Mouse (Mus musculus) embryonic facial prominence, embryonic 10.5 days (tissue): ENCODE measurements around the gene Dusp28. TPM values are rescaled to one million over a fixed set of nuclear protein-coding genes. Genes with fewer than 3 reads are reported as not detected.

Source experiments
- DNase-seq: peaks from one replicate; pipeline ENCODE4 v3.0.0-alpha.2; 2017; ENCODE audit warnings: low spot score
- H3K27ac ChIP-seq: fragments of 300-500 bp; sonication (generic); replicated peaks from 2 replicates; pipeline ENCODE4 v1.5.1; 2016; ENCODE audit warnings: mild to moderate bottlenecking
- H3K27me3 ChIP-seq: fragments of 300-500 bp; sonication (generic); replicated peaks from 2 replicates; pipeline ENCODE4 v1.6.1; 2016; ENCODE audit warnings: low read depth, mild to moderate bottlenecking; ENCODE audit not compliant: poor library complexity, severe bottlenecking
- H3K36me3 ChIP-seq: fragments of 300-500 bp; sonication (generic); replicated peaks from 2 replicates; pipeline ENCODE4 v1.6.1; 2016; ENCODE audit warnings: mild to moderate bottlenecking, moderate library complexity
- H3K4me1 ChIP-seq: fragments of 300-500 bp; sonication (generic); 2 replicates; pipeline ENCODE4 v1.6.1; 2016
- H3K4me3 ChIP-seq: fragments of 300-500 bp; sonication (generic); 2 replicates; pipeline ENCODE4 v1.5.1; 2016; ENCODE audit warnings: mild to moderate bottlenecking, moderate library complexity
- H3K9me3 ChIP-seq: fragments of 300-500 bp; sonication (generic); 2 replicates; pipeline ENCODE4 v1.6.1; 2016; ENCODE audit warnings: mild to moderate bottlenecking
- WGBS: fragments of 180-500 bp; shearing (Covaris S2); methylation state at CpG from one replicate; pipeline ENCODE4 v1.1.7; 2016; 5-methylcytosine and 5-hydroxymethylcytosine counted together
- polyA plus RNA-seq: library from polyadenylated mRNA; unstranded; fragments of >200 nt; fragmentation: Nextera tagmentation; extraction: Ambion mirVana; gene quantifications from 2 replicates; pipeline ENCODE4 v1.2.1, GENCODE M21; 2016

Gene Dusp28
- polyA plus RNA-seq, 1 experiment from 2014 or later = 11.9 TPM

DNA sequence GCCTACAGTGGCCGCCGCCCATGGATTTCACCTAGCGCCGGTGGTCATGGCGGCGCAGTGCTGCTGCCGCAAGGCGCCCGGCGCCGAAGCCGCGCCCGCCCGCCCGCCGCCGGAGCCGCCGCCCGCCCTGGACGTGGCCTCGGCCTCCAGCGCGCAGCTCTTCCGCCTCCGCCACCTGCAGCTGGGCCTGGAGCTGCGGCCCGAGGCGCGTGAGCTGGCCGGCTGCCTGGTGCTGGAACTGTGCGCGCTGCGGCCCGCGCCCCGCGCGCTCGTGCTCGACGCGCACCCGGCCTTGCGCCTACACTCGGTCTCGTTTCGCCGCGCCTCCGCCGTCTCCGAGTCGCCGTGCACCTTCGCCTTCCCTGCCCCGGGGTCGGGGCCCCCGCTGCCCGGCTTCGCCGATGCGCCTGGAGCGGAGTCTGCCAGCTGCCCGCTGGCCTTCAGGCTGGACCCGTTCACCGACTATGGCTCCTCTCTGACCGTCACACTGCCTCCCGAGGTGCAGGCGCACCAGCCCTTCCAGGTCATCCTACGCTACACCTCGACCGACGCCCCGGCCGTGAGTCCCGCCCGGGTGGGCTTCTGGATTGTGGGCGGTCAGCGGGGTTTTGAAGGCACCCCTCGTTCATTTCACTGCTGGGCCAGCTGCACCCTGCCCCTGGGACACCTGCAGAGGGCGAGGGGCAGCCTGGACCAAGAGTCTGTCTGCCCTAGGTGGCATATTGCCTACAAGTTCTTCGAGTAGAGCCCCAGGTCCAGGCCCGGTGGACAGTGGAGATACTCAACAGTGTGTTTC is 4.3 kb downstream of the Dusp28 start:
- H3K4me3 ChIP-seq = peak overlapping the region; percentile 74
- H3K36me3 ChIP-seq = peaks cover 28% of the 10 kb centered on the region
- DNase-seq = peak; percentile 69
- no peaks in the 10 kb centered on the region for H3K9me3 ChIP-seq
- H3K4me1 ChIP-seq = peaks cover 50% of the 10 kb centered on the region
- under 1% methylated on average over 85 of the region's 85 CpGs for WGBS
- H3K27ac ChIP-seq = peak overlapping the region; percentile 90
- peaks cover 23% of the 10 kb centered on the region for H3K27me3 ChIP-seq

DNA sequence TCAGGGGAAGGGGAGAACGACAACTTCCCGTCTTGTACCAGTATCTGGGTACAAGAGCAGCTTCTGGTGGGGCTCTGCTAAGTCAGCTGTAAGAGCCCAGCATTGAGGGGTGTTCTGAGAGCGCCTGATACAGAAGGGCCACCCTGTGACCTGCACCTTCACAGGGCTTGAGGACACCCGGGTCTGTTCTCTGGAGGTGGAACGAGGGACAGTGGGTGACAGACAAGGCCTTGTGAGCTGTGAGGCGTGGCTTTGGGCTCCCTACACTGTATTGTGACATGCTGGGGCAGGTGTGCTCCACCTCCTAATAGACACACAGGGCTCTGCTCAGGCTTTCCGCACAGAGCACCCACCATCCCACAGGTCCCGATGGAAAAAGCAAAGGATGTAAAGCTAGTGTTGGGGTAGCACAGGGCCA is 4.9 kb downstream of the Dusp28 start:
- WGBS = 50% methylated on average over 8 of the region's 8 CpGs
- Histone ChIP-seq H3K4me3 (peak overlapping the region; percentile 74), H3K36me3 (peaks cover 34% of the 10 kb centered on the region), H3K4me1 (peaks cover 44% of the 10 kb centered on the region), H3K27ac (peak overlapping the region; percentile 90; the same call in 1 of the 2 replicates), H3K27me3 (peaks cover 23% of the 10 kb centered on the region), H3K9me3 (no peaks in the 10 kb centered on the region)
- no peak for DNase-seq

DNA sequence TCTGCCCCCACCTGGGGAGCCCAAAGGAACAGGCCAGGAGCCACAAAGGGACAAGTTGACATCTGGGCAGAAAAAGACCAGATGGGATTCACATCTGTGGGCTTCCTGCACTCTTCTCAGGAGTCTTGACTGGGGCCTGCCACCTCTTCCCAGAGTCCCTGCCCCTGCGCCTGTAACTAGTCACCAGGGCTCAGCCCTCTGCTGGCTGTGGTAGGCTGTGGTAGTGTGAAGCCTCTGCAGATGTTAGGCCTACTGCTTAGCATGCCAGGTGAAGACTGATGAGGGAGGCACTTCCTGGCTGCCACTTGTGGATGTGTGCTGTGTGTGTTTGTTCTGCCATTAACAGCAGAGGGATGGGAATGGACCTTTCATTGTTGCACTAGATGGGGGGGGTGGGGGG is 5.5 kb downstream of the Dusp28 start:
- Histone ChIP-seq H3K4me3 (peak overlapping the region; percentile 74), H3K27ac (0 out of 2 replicates have a peak overlapping the region, but pooled peaks have one; percentile 25), H3K9me3 (no peaks in the 10 kb centered on the region), H3K4me1 (peaks cover 42% of the 10 kb centered on the region), H3K36me3 (peaks cover 40% of the 10 kb centered on the region), H3K27me3 (peaks cover 23% of the 10 kb centered on the region)
- peak; percentile 26 for DNase-seq
- 57% methylated on average over 1 of the region's 1 CpGs for WGBS

DNA sequence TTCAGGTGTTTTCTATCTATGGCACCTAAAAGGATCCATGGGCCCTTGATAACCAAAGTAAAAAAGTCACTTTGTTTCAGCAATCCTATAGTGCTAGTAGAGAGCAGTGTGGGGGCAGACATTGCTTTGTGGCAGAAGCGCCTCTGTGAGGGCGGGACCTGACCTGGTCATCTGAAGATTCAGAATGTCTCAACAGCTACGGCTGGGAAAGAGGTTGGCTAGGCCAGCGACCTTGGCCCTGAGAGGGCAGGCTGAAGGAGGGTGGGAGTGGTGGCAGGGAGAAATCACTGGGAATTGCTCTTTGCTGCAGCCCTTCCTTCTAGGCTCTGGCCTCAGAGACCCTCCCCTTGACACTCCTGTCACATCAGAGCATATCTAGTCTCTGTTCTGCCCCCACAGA is 7.5 kb downstream of the Dusp28 start:
- WGBS = 72% methylated on average over 4 of the region's 4 CpGs
- Histone ChIP-seq H3K36me3 (peaks cover 59% of the 10 kb centered on the region), H3K9me3 (no peaks in the 10 kb centered on the region), H3K4me3 (no peak overlapping the region), H3K27me3 (peaks cover 8% of the 10 kb centered on the region), H3K4me1 (peaks cover 33% of the 10 kb centered on the region), H3K27ac (no peak overlapping the region)
- no peak for DNase-seq

DNA sequence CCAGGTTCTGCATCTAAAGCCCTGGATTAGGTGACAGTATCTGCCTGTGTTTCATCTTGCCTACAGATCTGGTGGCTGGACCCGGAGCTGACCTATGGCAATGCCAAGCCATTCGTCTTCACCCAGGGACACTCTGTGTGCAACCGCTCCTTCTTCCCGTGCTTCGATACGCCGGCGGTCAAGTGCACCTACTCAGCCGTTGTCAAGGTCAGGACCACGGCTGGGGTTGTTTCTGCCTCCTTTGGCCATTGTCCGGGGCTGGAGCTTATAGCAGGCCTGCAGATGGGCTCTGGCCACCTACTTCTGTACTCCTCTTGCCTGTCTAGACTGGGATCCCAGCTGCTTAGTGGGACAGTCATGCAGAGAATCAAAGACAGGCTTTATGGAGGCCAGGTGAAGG is 8.2 kb downstream of the Dusp28 start:
- WGBS = 93% methylated on average over 11 of the region's 11 CpGs
- no peak for DNase-seq
- 0 out of 2 replicates have a peak, but pooled peaks cover under 1% of the 10 kb centered on the region for H3K27me3 ChIP-seq
- no peak overlapping the region for H3K27ac ChIP-seq
- H3K4me1 ChIP-seq = peaks cover 28% of the 10 kb centered on the region
- H3K9me3 ChIP-seq = no peaks in the 10 kb centered on the region
- peaks cover 67% of the 10 kb centered on the region for H3K36me3 ChIP-seq
- no peak overlapping the region for H3K4me3 ChIP-seq

GRCm38 (mm10) chr1:92916725-92917124 is 9.9 kb downstream of the Dusp28 start:
- peaks cover 76% of the 10 kb centered on the region for H3K36me3 ChIP-seq
- no peak overlapping the region for H3K4me3 ChIP-seq
- WGBS = 94% methylated on average over 9 of the region's 9 CpGs
- no peaks in the 10 kb centered on the region for H3K27me3 ChIP-seq
- no peaks in the 10 kb centered on the region for H3K9me3 ChIP-seq
- DNase-seq = no peak
- no peak overlapping the region for H3K27ac ChIP-seq
- H3K4me1 ChIP-seq = peaks cover 14% of the 10 kb centered on the region

GRCm38 (mm10) chr1:92919151-92919550 is 12.4 kb downstream of the Dusp28 start:
- H3K9me3 ChIP-seq = no peaks in the 10 kb centered on the region
- no peak overlapping the region for H3K4me3 ChIP-seq
- no peak for DNase-seq
- H3K4me1 ChIP-seq = no peaks in the 10 kb centered on the region
- peaks cover 67% of the 10 kb centered on the region for H3K36me3 ChIP-seq
- 96% methylated on average over 11 of the region's 11 CpGs for WGBS
- no peaks in the 10 kb centered on the region for H3K27me3 ChIP-seq
- H3K27ac ChIP-seq = no peak overlapping the region

DNA sequence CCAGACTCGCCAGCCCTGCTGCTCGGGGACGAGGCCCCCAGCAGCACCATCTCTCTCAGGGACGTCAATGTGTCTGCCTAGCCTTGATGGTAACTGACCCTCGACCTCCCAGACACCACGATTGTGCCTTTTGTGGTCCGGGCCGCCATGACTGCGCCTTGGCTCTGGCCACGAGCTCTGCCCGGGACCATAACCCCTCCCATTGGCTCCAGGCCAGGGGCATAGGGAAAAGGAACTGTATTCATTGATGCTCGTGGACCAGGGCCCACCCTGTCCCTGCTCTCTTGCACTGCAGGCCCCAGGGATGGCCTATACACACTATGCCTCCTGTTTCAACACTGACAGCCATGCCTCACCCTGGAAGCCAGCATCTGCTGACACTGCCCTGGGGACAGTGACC is 13.0 kb downstream of the Dusp28 start:
- Histone ChIP-seq H3K27me3 (no peaks in the 10 kb centered on the region), H3K27ac (no peak overlapping the region), H3K9me3 (no peaks in the 10 kb centered on the region), H3K4me1 (no peaks in the 10 kb centered on the region), H3K4me3 (no peak overlapping the region), H3K36me3 (peaks cover 61% of the 10 kb centered on the region)
- WGBS = 90% methylated on average over 12 of the region's 12 CpGs
- no peak for DNase-seq

- Histone ChIP-seq H3K36me3 (peaks cover 53% of the 10 kb centered on the region), H3K9me3 (no peaks in the 10 kb centered on the region), H3K4me1 (no peaks in the 10 kb centered on the region), H3K27me3 (no peaks in the 10 kb centered on the region), H3K27ac (no peak overlapping the region), H3K4me3 (no peak overlapping the region)
- WGBS = 83% methylated on average over 7 of the region's 7 CpGs
- no peak for DNase-seq
These were observed 13.9 kb downstream of the Dusp28 start for GRCm38 (mm10) chr1:92920474-92921200.

DNA sequence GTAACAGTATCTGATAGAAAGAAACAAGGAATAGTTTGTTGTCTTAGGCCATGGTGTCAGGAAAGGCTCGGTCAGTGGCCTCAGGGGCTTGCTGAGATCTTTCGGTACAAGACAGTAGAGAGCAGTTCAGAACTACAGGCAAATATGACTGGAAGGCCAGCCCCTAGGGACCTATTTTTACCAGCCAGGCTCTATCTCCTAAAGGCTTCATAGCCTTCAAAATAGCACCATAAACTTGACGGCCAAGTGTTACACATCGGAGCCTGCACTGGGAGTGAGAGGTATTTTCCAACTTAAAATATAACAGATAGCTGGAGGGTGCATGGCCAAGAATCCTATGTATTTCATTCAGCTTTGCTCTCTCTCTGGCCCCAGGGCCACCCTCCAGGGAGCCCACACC is 14.7 kb downstream of the Dusp28 start:
- no peak for DNase-seq
- 90% methylated on average over 4 of the region's 4 CpGs for WGBS
- Histone ChIP-seq H3K27ac (no peak overlapping the region), H3K9me3 (no peaks in the 10 kb centered on the region), H3K4me3 (no peak overlapping the region), H3K4me1 (no peaks in the 10 kb centered on the region), H3K36me3 (peaks cover 44% of the 10 kb centered on the region), H3K27me3 (no peaks in the 10 kb centered on the region)

DNA sequence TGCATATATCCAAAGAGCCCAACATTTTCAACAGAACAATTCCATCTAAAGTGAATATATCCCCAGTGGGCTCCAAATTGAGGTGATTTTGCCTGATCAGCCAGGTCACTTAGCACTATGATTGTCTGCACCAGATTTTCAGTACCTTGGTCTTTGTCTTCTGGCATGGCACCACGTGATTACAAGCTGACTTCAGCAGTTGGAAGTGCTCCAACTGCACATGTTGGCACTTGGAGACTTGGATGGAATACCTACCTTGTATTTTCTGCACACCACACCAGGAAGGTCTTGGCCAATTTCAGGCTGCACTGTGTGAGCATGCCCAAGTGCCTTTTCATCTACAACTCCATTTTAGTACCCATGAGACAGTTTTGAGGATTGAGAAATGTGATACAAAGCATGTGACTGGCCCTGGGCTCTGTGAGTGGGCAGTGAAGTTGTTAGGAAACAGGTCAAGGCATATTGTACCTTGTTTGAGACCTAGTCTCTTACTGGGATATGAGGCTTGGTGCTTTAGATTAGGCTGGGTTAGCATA is 23.5 kb downstream of the Dusp28 start:
- Histone ChIP-seq H3K27ac (no peak overlapping the region), H3K36me3 (no peaks in the 10 kb centered on the region), H3K4me1 (peaks cover 10% of the 10 kb centered on the region), H3K9me3 (peaks cover 5% of the 10 kb centered on the region; the same call in 1 of the 2 replicates), H3K4me3 (no peak overlapping the region), H3K27me3 (no peaks in the 10 kb centered on the region)
- DNase-seq = no peak
- 22% methylated on average over 1 of the region's 1 CpGs for WGBS

GRCm38 (mm10) chr1:92933611-92934010 is 26.8 kb downstream of the Dusp28 start:
- Histone ChIP-seq H3K36me3 (peaks cover 10% of the 10 kb centered on the region), H3K27ac (peak overlapping the region; percentile 94), H3K4me3 (peak overlapping the region; percentile 86), H3K27me3 (no peaks in the 10 kb centered on the region), H3K4me1 (peaks cover 24% of the 10 kb centered on the region), H3K9me3 (peaks cover 5% of the 10 kb centered on the region; the same call in 1 of the 2 replicates)
- DNase-seq = no peak
- 83% methylated on average over 4 of the region's 4 CpGs for WGBS
